Mouse (Mus musculus) liver, embryonic 14.5 days (tissue): ENCODE results near the gene Rpl15. TPM values are rescaled to one million over a fixed set of nuclear protein-coding genes. Genes with fewer than 3 reads are reported as not detected.
A peak's percentile ranks its signal among the peaks of the same experiment; 100 is the strongest.
"Not testable (repeated sequence)": the region's sequence is repeated elsewhere in the genome, so short reads cannot be mapped to it uniquely, and the experiment has no call there.

Experiments
- ATAC-seq: fragments of 200-750 bp; cut with Nextera tagmentation; 2 replicates; pipeline ENCODE4 v1.8.0; 2017; ENCODE audit warnings: moderate number of reproducible peaks, mild to moderate bottlenecking, moderate library complexity; ENCODE audit not compliant: insufficient read depth
- DNase-seq, 3 experiments: peaks; one replicate each; pipeline ENCODE4 v3.0.0-alpha.2; 2012 to 2013; ENCODE audit warnings: low read depth in 3 of 3, low spot score in 3 of 3
- H3K27ac ChIP-seq: fragments of 300-500 bp; sonication (generic); 2 replicates; pipeline ENCODE4 v1.5.1; 2014; ENCODE audit warnings: moderate library complexity, mild to moderate bottlenecking, control low read depth, inconsistent platforms
- H3K27me3 ChIP-seq: fragments of 300-500 bp; sonication (generic); 2 replicates; pipeline ENCODE4 v1.6.1; 2014; ENCODE audit warnings: mild to moderate bottlenecking, low read length, moderate library complexity; ENCODE audit not compliant: control insufficient read depth, insufficient read depth
- H3K36me3 ChIP-seq: fragments of 300-500 bp; sonication (generic); replicated peaks from 2 replicates; pipeline ENCODE4 v1.6.1; 2014; ENCODE audit warnings: low read depth; ENCODE audit not compliant: control insufficient read depth, insufficient read depth
- H3K4me1 ChIP-seq, 2 experiments: fragments of 200-500 bp in 1 of 2; fragments of 300-500 bp in 1 of 2; sonication (generic) in 1 of 2; replicated peaks; 2 replicates each; pipeline ENCODE4 v1.6.1; 2012 to 2014; ENCODE audit warnings: antibody characterized with exemption in 1 of 2, inconsistent platforms in 1 of 2, low read length in 1 of 2; ENCODE audit not compliant: control insufficient read depth in 2 of 2, insufficient read depth in 2 of 2
- H3K4me2 ChIP-seq: fragments of 300-500 bp; sonication (generic); 2 replicates; pipeline ENCODE4 v1.6.1; 2014; ENCODE audit warnings: low read depth, mild to moderate bottlenecking, control low read depth, moderate library complexity
- H3K4me3 ChIP-seq, 2 experiments: fragments of 200-500 bp in 1 of 2; fragments of 300-500 bp in 1 of 2; sonication (generic) in 1 of 2; 2 replicates each; pipeline ENCODE4 v1.5.1; 2012 to 2014; ENCODE audit warnings: low read depth in 2 of 2, low read length in 2 of 2, mild to moderate bottlenecking in 2 of 2, control low read depth in 1 of 2, inconsistent platforms in 1 of 2, moderate library complexity in 1 of 2; ENCODE audit not compliant: insufficient read depth in 1 of 2
- H3K9ac ChIP-seq: fragments of 300-500 bp; sonication (generic); replicated peaks from 2 replicates; pipeline ENCODE4 v1.6.1; 2014; ENCODE audit warnings: mild to moderate bottlenecking, control low read depth, moderate library complexity
- H3K9me3 ChIP-seq: fragments of 300-500 bp; sonication (generic); 2 replicates; pipeline ENCODE4 v1.6.1; 2016; ENCODE audit warnings: low read length, mixed read lengths; ENCODE audit not compliant: control insufficient read depth
- CTCF ChIP-seq: IDR thresholded peaks from 2 replicates; pipeline ENCODE4 v1.5.1; 2016; ENCODE audit warnings: antibody characterized with exemption, low read depth, control low read depth
- EP300 ChIP-seq: IDR thresholded peaks from 2 replicates; pipeline ENCODE4 v1.6.1; 2016; ENCODE audit warnings: antibody characterized with exemption, low read depth
- WGBS: fragments of 180-500 bp; shearing (Covaris S2); extraction: QIAGEN DNeasy Blood & Tissue Kit; methylation state at CpG from one replicate; pipeline ENCODE4 v1.1.7; 2014; ENCODE audit not compliant: insufficient replicate concordance; 5-methylcytosine and 5-hydroxymethylcytosine counted together
- polyA plus RNA-seq, 2 experiments: library from polyadenylated mRNA; depleted of rRNA in 1 of 2; stranded (reverse) in 1 of 2; unstranded in 1 of 2; fragments of >200 nt; fragmentation: Nextera tagmentation in 1 of 2; extraction: Ambion mirVana in 1 of 2; gene quantifications; 2 replicates each; pipeline versions ENCODE4 v1.2.1 to v1.2.3; 2012 to 2014

Gene Rpl15
- polyA plus RNA-seq, 2 experiments: 390 to 626 TPM

DNA sequence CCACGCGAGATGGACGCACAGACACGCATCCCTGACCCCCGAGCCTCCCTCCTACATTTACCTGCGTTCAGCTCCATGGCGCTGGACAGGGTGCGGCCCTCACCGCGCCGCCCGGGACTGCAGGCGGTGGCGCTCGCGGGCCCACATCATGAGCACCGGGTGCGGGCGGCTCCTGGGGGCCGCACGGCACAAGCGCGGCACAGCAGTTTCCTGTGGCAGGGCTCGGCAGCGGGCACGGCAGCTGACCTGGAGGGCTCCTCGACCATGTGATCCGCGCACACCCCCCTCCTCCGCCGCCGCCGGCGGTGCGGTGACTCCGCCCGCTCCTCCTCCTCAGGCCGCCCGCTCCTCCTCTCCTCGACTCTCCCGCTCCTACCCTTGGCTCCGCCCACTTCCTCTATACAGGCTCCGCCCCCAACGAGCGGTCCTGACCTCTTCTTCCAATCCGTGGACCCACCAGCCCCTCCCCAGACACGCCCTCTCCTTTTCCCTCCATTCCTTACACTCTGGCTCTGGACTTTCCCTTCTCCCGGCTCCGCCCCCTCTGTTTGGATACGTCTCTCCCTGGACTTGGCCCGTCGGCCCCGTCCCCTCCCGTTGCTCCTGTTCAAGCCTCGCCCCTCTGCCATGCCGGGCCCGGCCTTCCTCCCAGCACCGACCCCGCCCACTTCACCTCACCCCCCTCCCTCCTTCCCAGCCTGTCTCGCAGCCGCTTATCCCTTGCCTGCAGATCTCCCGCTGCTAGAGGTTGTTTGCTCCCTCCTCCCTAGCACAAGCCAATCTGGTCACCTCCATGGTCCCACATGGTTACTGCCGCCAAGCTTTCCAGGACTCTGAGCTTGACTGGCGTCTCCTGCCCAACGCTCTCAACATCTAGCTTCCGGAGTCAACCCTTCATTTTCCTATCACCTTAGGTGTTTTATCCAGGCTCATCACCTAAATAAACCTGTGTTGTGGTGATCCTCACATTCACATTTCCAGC is 32.1 kb downstream of the Rpl15 start, which contains the start of gene Nr1d2:
Nr1d2 (minus strand) TSS at position 378 of the 982 bp plus-strand sequence.
- Histone ChIP-seq H3K9ac (peak within 1 kb of the TSS; percentile 56), H3K9me3 (no peaks in the 10 kb centered on the region), H3K27me3 (no peaks in the 10 kb centered on the region), H3K4me2 (peak within 1 kb of the TSS; percentile 88), H3K27ac (no peak within 1 kb of the TSS), H3K4me1 (peaks cover 0 to 8% of the 10 kb centered on the region in 2 experiments; a peak in 3 of 4 replicates), H3K4me3 (peak within 1 kb of the TSS; percentile 71 to 77), H3K36me3 (no peaks in the 10 kb centered on the region)
- WGBS: under 1% methylated on average over 64 of the region's 66 CpGs
- DNase-seq (peak; percentile 83 to 88 (median 85)), ATAC-seq (peak; percentile 83)
- TF ChIP-seq CTCF (no peak; the same call in 1 of the 2 replicates), EP300 (no peak)

DNA sequence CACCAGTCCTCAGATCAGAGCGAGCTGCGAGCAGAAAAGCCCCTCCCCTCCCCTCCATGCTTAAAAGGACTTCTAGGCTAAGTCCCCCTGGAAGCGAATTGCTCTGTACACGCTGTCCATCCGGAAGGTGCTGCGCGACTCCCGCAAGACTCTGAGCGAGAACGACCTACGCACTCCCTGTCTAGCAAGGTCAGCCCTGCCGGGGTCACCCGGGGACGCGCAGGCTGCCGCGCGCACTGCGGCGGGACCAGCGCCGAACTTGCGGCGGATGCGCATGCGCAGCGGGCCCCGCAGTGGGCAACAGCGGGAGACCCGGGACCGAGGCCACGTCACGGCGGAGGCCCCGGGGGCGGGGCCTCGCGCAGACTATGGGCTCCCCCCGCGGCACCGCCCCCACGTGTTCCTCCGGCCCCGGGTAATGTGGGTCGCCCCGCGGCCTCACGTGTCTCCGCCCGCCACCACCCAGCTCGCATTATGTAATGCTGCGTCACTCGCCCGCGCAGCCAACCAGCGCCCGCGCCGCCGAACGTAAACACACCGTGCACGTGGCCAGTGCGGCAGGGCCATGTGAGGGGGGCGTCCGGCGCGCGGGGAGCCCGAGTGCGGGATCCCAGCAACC is 33.0 kb downstream of the Rpl15 start:
- Histone ChIP-seq H3K9ac (peak overlapping the region; percentile 56), H3K4me1 (peaks cover 0 to 10% of the 10 kb centered on the region in 2 experiments; a peak in 3 of 4 replicates), H3K4me2 (peak overlapping the region; percentile 88), H3K9me3 (no peaks in the 10 kb centered on the region), H3K27me3 (no peaks in the 10 kb centered on the region), H3K36me3 (no peaks in the 10 kb centered on the region), H3K4me3 (peak overlapping the region; percentile 71 to 77), H3K27ac (no peak overlapping the region)
- under 1% methylated on average over 61 of the region's 71 CpGs for WGBS
- DNase-seq: peak; percentile 77 to 85 (median 85)
- no peak for TF ChIP-seq CTCF
- TF ChIP-seq EP300: no peak
- peak; percentile 87 for ATAC-seq

DNA sequence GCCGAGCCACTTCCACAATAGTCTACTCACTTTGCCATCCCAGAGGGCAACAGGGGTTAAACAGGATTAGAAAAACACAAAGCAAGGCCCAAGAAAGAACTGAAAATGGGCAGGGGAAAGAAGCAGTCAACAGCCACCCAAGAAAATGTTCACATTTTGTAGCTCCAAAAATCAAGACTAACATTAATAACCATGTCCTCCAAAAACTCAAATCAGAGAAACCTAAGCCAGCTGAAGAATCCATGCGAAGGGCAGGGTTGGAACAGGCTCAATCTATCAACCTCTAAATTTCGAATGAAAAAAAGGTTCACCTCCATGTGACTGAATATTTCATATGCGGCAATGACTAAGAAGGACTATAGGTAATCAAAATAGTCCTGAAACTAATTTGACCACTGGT is 33.8 kb downstream of the Rpl15 start:
- WGBS: 66% methylated on average over 4 of the region's 4 CpGs
- Histone ChIP-seq H3K4me2 (peak overlapping the region; percentile 88), H3K4me3 (peak overlapping the region in 1 of 2 experiments; percentile 71; a peak in 2 of 4 replicates), H3K4me1 (peaks cover 0 to 10% of the 10 kb centered on the region in 2 experiments; a peak in 3 of 4 replicates), H3K27ac (no peak overlapping the region), H3K9ac (no peak overlapping the region), H3K9me3 (no peaks in the 10 kb centered on the region), H3K36me3 (no peaks in the 10 kb centered on the region), H3K27me3 (no peaks in the 10 kb centered on the region)
- no peak for ATAC-seq
- no peak for DNase-seq
- TF ChIP-seq CTCF: no peak
- TF ChIP-seq EP300: no peak

DNA sequence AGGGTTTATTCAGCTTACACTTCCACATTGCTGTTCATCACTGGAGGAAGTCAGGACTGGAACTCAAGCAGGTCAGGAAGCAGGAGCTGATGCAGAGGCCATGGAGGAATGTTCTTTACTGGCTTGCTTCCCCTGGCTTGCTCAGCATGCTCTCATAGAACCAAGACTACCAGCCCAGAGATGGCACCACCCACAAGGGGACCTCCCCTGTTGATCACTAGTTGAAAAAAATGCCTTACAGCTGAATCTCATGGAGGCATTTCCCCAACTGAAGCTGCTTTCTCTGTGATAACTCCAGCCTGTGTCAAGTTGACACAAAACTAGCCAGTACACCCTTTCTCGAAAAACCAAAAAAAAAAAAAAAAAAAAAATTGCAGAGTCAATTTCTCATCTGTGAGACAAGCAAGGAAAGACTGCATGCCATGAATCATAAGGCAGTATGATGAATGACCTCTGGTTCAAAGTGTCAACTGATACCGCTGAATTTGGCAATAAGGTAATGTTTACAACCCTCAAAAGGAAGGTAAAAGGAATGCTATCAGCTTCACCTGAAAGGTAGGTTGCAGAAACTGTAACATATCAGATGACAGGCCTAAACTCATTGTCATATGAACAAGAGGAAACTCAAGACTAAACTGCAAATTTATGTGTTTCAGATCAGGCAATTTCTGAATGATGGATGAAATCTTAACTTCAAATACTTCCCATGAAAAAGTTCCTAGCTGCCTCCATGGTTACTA is 34.5 kb downstream of the Rpl15 start:
- ATAC-seq, H3K4me3 ChIP-seq, H3K9me3 ChIP-seq, H3K9ac ChIP-seq, H3K27me3 ChIP-seq, H3K4me2 ChIP-seq, H3K36me3 ChIP-seq, DNase-seq, H3K27ac ChIP-seq: not testable (repeated sequence)
- peaks cover 0 to 10% of the 10 kb centered on the region in 2 experiments; a peak in 3 of 4 replicates for H3K4me1 ChIP-seq
- 56% methylated on average over 2 of the region's 2 CpGs for WGBS
